Mouse (Mus musculus): ENCODE measurements around the gene Apof. TPM values are rescaled to one million over a fixed set of nuclear protein-coding genes. Genes with fewer than 3 reads are reported as not detected.

Apof gene
- polyA plus RNA-seq, 1 experiment = 0.75 TPM

DNA sequence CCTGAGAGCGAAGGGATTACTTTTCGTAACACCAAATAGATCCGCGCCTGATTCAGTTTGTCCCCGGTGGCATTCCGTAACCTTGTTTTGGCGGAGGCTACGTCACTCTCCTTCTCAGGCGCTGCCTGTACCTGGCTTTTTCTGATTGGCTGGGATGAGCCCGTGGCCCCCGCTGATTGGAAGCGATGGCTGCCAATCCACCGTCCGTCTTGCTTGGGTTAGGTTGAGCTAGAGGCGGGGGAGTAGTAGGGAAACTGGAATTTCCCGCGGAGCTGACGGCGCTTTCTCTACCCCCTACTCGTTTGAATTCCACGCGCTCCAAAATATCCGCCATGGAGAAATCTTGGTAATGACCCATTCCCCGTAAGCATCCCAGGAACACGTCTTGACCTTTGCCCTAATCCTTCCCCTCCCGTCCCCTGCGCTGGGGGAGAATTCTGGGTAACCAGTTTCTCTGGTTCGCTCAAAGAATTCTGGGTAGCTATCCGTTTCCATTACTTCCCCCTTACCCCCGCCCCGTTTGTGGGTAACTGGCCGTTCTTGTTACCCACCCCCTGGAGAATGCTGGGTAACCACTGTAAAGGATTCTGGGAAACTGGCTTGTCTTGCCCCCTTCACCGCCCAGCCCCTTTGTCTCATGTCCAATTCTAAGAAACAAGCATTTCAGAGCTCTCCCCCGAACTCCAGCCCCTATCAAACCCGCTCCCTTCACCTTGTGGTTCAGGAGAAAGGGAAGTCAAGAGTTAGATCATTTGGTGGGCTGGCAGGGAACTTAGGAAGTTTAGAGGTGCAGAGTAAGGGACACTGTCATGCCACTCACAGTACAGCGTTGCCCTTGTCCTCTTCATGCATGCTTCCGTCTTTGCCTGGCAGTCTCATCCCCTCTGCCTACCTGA is 34.9 kb downstream of the Apof start, which contains the start of gene Pan2:
Pan2 (plus strand) TSS at position 210 of the 896 bp plus-strand sequence.
- peak; percentile 100 for DNase-seq
- Histone ChIP-seq H3K4me3 (replicated peaks; ENCODE audit: extremely low read depth, low read depth, low read length) (peak within 1 kb of the TSS; percentile 79), H3K4me1 (ENCODE audit: control insufficient read depth, insufficient read depth, low read length) (peaks cover 6% of the 10 kb centered on the region)
- WGBS = under 1% methylated on average over 37 of the region's 37 CpGs
- TF ChIP-seq CTCF (IDR thresholded peaks at IDR 0.05; ENCODE audit: insufficient read depth, low read length) = no peak
- peak; percentile 74; the same call in 1 of the 2 replicates for TF ChIP-seq POLR2A (IDR thresholded peaks at IDR 0.05; ENCODE audit: borderline replicate concordance, extremely low read depth, low read depth, low read length)

DNA sequence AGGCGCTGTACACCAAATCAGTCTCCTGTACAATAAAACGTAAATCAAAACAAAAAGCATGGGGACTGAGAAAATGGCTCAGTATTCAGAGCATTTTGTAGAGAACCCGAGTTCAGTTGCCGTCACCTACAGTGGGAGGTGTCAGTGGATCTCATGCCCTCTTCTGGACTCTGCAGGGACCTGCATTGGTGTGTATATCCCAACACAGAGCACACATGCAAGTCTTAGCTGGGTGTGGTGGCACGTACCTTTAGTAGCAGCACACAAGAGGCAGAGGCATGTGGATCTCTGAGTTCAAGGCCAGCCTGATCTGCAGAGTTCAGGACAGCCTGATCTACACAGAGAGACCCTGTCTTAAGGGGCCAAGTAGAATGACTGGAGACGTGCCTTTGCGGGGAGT is 41.2 kb downstream of the Apof start:
- no peak overlapping the region for H3K4me3 ChIP-seq (replicated peaks; ENCODE audit: extremely low read depth, low read depth, low read length)
- WGBS = 93% methylated on average over 7 of the region's 7 CpGs
- DNase-seq = no peak
- TF ChIP-seq POLR2A (IDR thresholded peaks at IDR 0.05; ENCODE audit: borderline replicate concordance, extremely low read depth, low read depth, low read length) (no peak), CTCF (IDR thresholded peaks at IDR 0.05; ENCODE audit: insufficient read depth, low read length) (no peak)
- H3K4me1 ChIP-seq (ENCODE audit: control insufficient read depth, insufficient read depth, low read length) = no peaks in the 10 kb centered on the region

DNA sequence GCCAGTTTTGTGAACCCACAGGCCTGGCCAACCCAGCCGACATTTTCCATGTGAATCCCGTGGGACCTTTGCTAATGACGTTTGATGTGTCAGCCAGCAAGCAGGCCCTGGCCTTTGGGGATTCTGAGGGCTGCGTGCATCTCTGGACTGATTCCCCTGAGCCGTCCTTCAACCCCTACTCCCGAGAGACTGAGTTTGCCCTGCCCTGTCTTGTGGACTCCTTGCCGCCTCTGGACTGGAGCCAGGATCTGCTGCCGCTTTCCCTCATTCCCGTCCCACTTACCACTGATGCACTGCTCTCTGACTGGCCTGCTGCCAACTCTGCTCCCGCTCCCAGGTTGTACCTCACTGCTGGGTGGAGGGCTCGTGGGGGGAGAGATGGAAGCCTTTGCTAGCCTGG is 41.7 kb downstream of the Apof start:
- no peak for DNase-seq
- 55% methylated on average over 11 of the region's 11 CpGs for WGBS

DNA sequence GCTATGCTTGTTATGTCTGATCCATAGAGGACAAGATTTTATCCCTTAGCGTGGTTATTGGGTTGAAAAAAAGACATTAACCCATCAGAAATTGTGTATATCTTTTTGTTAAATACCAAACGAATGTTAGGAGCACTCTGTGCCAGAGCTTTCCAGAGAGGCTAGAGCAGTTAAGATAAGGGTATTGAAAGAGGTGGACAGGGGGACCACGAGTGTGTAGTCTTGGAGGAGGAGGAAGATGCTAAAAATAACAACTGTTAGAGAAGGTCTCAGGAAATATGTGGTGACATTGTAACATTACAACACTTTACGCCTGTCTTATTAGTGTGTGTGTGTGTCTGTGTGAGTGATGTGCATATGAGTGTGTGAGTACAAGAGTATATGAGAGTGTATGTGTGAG is 42.4 kb downstream of the Apof start:
- no peak for TF ChIP-seq CTCF (IDR thresholded peaks at IDR 0.05; ENCODE audit: insufficient read depth, low read length)
- no peak for TF ChIP-seq POLR2A (IDR thresholded peaks at IDR 0.05; ENCODE audit: borderline replicate concordance, extremely low read depth, low read depth, low read length)
- DNase-seq = no peak
- H3K4me3 ChIP-seq (replicated peaks; ENCODE audit: extremely low read depth, low read depth, low read length) = no peak overlapping the region
- H3K4me1 ChIP-seq (ENCODE audit: control insufficient read depth, insufficient read depth, low read length) = no peaks in the 10 kb centered on the region
- 62% methylated on average over 4 of the region's 4 CpGs for WGBS

More for the DNA sequence above, 41.7 kb downstream of the Apof start:
- no peak for TF ChIP-seq POLR2A (IDR thresholded peaks at IDR 0.05; ENCODE audit: borderline replicate concordance, extremely low read depth, low read depth, low read length)
- TF ChIP-seq CTCF (IDR thresholded peaks at IDR 0.05; ENCODE audit: insufficient read depth, low read length) = no peak
- no peaks in the 10 kb centered on the region for H3K4me1 ChIP-seq (ENCODE audit: control insufficient read depth, insufficient read depth, low read length)
- no peak overlapping the region for H3K4me3 ChIP-seq (replicated peaks; ENCODE audit: extremely low read depth, low read depth, low read length)

DNA sequence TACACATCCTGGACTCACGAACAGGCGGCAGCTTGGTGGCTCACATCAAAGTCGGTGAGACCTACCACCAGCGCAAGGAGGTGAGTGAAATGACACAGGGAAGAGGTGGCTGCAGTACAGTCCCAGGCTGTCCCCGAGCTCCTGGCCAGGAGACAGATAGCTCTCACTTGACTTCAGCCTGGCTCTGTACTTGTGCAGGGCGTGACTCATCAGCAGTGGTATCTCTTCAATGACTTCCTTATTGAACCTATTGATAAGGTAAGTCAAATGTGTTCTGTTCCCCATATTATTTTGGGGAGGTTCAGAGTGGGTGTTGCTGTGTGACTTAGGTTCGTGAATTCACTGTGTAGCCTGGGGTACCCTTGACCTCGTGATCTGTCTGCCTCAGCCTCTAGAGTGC is 47.1 kb downstream of the Apof start:
- 91% methylated on average over 8 of the region's 8 CpGs for WGBS
- Histone ChIP-seq H3K4me3 (replicated peaks; ENCODE audit: extremely low read depth, low read depth, low read length) (no peak overlapping the region), H3K4me1 (ENCODE audit: control insufficient read depth, insufficient read depth, low read length) (no peaks in the 10 kb centered on the region)
- DNase-seq = no peak
- TF ChIP-seq POLR2A (IDR thresholded peaks at IDR 0.05; ENCODE audit: borderline replicate concordance, extremely low read depth, low read depth, low read length) (no peak), CTCF (IDR thresholded peaks at IDR 0.05; ENCODE audit: insufficient read depth, low read length) (no peak)

Other genes with a start within 250 kb of the Apof start
- gene Naca, start 233.1 kb upstream of the Apof start, polyA plus RNA-seq (2012; rRNA removed) = 102 and 113 TPM in 2 replicates
- gene Ptges3, start 209.7 kb upstream of the Apof start, polyA plus RNA-seq (2012; rRNA removed) = 43.8 and 84.2 TPM in 2 replicates
- gene Atp5b, start 185.4 kb upstream of the Apof start, polyA plus RNA-seq (2012; rRNA removed) = 1,519 and 1,632 TPM in 2 replicates
- gene Baz2a, start 177.1 kb upstream of the Apof start, polyA plus RNA-seq (2012; rRNA removed) = 26.9 and 40.7 TPM in 2 replicates
- 103 and 116 TPM in 2 replicates for gene Rbms2, start 88.4 kb upstream of the Apof start, polyA plus RNA-seq (2012; rRNA removed)
- gene Gls2, start 74.2 kb upstream of the Apof start, polyA plus RNA-seq (2012; rRNA removed) = 1.5 and 2.4 TPM in 2 replicates
- 5.6 and 9.9 TPM in 2 replicates for gene Spryd4, start 56.9 kb upstream of the Apof start, polyA plus RNA-seq (2012; rRNA removed)
- gene Mip, start 42.8 kb upstream of the Apof start, polyA plus RNA-seq (2012; rRNA removed) = not detected in 2 replicates
- 7.8 and 7.9 TPM in 2 replicates for gene Timeless, start 36.6 kb upstream of the Apof start, polyA plus RNA-seq (2012; rRNA removed)
- 0.08 and 0.27 TPM in 2 replicates for gene Apon, start 14.6 kb upstream of the Apof start, polyA plus RNA-seq (2012; rRNA removed)
- 30.8 and 34.4 TPM in 2 replicates for gene Stat2, start 1.9 kb downstream of the Apof start, polyA plus RNA-seq (2012; rRNA removed)
- 0.08 TPM in 1 of 2 replicates, not detected in the other for gene Il23a, start 30.1 kb downstream of the Apof start, polyA plus RNA-seq (2012; rRNA removed)
- 22.8 and 30.7 TPM in 2 replicates for gene Pan2, start 34.7 kb downstream of the Apof start, polyA plus RNA-seq (2012; rRNA removed)
- 32.0 and 55.9 TPM in 2 replicates for gene Cnpy2, start 53.8 kb downstream of the Apof start, polyA plus RNA-seq (2012; rRNA removed)
- gene Cs, start 69.1 kb downstream of the Apof start, polyA plus RNA-seq (2012; rRNA removed) = 95.6 and 150 TPM in 2 replicates
- 28.9 and 48.7 TPM in 2 replicates for gene Coq10a, start 100.3 kb downstream of the Apof start, polyA plus RNA-seq (2012; rRNA removed)
- gene Ankrd52, start 108.4 kb downstream of the Apof start, polyA plus RNA-seq (2012; rRNA removed) = 24.5 and 31.6 TPM in 2 replicates
- gene Slc39a5, start 132.6 kb downstream of the Apof start, polyA plus RNA-seq (2012; rRNA removed) = 0.42 TPM in 1 of 2 replicates, not detected in the other
- gene Nabp2, start 142.8 kb downstream of the Apof start, polyA plus RNA-seq (2012; rRNA removed) = 22.1 and 23.4 TPM in 2 replicates
- 24.4 and 25.5 TPM in 2 replicates for gene Rnf41, start 143.0 kb downstream of the Apof start, polyA plus RNA-seq (2012; rRNA removed)
- 99.8 TPM in 2 replicates for gene Smarcc2, start 190.6 kb downstream of the Apof start, polyA plus RNA-seq (2012; rRNA removed)
- gene Myl6, start 225.5 kb downstream of the Apof start, polyA plus RNA-seq (2012; rRNA removed) = 771 and 1,159 TPM in 2 replicates
- gene Myl6b, start 230.0 kb downstream of the Apof start, polyA plus RNA-seq (2012; rRNA removed) = 1.9 and 2.0 TPM in 2 replicates

All from lung, adult 2 months (tissue).